Mouse (Mus musculus): ENCODE results near the gene Hkdc1.

Hkdc1 gene

DNA sequence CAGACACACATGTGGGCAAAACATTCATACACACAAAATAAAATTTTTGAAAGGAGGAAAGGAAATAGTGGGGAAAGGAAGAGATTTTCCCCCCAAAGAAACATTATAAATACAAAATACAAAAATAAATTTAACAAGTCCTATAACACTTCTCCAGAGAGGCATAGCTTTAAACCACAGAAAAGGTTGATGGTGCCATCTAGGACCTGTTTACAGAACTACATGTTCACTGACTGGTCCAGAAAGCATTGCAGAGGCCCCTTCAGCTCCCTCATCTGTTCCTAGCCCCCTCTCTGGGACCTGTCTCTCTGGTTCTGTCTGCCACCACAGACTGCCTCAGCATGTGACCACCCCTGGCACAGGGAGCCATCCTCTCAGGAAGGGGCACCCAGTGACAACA is 41.4 kb downstream of the Hkdc1 start:
- intact Hi-C loops (cut with DNase I) = no loop called here

DNA sequence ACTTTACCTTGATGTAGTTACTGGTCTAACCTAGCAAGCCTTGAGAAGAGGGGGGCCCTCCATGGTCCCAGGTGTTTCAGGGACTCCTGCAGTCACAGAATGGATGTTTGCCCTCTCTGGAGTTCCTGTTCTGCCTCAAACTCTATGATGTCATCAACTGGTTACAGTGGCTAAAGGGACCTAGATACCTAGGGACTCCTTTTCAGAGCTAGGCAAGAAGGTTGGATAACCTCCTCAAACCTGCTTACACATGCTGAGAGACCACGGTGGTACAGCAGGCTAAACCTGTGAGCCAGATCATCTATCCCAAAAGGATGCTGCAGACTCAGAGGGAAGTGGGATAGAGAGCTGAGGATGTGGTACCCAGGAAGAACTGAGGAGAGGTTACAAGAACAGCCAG is 42.5 kb downstream of the Hkdc1 start, which contains the start of gene Hk1:
Gene Hk1 (minus strand): TSS at position 101 of the 400 bp plus-strand sequence.
- intact Hi-C loops (cut with DNase I) = no loop called here

DNA sequence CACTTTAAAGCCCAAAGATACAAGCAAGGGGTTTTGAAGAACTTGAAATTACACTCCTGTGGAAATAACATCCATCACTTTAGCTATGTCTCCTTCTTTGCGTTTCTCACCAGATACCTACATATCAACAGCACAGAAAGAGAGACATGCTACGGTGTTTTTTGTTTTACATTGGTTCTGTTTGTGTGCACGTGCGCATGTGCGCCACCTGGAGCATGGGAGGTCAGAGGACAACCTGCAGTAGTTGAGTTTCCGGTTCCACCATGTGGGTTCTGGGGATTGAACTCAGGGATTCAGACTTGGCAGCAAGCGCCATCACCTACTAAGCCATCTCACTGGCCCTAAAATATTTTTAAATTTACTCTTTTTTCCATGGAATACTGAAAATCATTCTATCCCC is 63.5 kb downstream of the Hkdc1 start:
- intact Hi-C loops (cut with DNase I) = no loop called here

DNA sequence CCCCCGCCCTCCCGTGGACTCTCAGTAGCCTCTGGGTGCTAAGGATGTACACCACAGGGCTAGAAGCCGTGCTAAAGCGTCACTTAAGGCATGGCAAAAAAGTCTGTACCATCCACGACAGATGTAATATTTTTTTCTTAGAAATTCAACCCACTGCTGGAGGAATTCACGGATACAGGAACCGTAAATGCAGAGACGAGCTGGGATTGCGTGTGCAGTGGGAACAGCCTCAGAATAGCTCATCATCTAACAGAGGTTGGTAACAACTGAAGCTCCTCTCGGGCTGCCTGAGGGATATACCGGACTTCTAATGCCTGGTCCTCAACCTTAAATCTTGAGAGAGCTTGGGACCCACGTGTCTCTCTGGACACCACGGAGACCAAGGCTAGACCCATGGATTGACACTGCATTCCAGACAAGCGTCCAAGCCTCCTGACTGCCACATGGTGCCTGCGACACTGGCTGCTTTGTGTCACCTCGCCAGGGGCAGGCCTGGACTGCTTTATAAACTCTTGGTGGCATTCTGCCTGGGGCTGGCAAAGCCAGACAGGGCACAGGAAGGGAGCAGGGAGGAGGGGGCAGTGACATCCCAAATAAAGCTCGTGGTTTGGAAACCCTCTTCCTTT is 66.1 kb downstream of the Hkdc1 start:
- intact Hi-C loops (cut with DNase I) = no loop called here

DNA sequence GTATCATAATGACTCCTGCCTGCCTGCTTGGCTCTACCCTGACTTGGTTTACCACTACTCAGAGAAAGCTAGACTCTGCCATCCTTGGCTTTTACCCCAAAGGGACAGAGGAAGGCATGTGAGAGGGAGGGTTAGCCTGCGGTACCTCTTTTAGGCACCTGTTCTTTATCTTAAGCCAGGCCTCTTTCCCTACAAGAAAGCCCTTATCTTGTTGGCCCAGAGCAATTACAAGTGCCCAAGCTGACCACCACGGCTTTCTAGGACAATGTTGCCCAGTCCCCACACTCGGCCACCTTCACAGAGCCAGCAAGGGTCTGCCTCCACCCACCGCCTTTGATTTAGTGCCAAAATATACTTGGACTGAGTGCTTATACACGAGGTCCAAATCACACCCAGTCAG is 77.1 kb downstream of the Hkdc1 start:
- intact Hi-C loops (cut with DNase I) = no loop called here

DNA sequence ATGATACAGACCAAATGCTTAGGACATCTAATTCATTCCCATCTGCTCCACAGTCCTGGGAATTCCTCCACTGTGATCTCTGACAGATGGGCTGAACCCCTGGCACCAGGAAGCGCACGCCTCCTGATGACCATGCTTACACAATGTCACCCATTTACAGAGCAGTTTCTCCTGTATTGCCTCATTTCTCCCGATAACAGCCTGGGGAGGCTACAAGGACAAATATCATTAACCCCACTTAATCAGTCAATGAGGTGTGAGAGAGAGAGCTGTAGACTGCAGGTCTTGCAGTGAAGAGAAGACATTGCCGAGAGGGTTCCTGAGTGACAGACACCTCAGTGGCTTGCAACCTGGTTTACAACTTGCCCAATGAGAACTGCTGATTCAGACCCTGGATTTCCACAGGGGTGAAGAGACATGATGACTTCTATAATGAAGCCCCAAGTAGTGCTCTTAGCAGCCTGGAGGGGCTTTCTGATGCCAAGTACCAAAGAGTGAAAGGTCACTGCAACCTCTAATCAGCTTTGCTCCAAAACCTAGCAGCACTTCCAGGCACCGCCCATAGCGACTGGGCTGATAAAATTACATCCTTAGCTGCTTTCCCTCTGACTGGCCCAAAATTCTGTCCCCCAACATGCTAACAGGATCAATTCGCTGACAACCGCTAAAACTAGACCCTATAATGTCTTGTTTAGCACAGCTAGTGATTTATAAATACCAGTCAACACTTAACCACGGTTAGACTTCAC is 78.1 kb downstream of the Hkdc1 start:
- intact Hi-C loops (cut with DNase I) = no loop called here

DNA sequence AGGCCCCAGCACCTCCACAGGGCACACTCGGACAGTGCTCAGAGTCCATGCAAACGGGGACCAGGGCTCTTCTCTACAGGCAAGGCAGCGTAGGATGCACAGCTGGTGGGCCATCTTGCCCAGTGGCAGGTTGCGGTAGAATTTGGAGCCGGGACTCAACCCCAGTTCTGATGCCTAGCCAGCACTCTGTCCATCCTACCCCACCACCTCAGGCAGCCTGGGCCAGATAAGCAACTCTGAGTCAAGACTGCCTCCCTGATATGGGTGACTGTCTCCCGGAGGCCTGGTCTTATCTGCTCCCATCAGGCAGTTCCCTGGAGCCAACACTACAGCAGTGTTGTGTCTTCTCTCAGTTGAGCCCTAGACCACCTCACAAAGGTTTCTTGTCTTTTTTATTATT is 79.8 kb downstream of the Hkdc1 start:
- intact Hi-C loops (cut with DNase I) = no loop called here

DNA sequence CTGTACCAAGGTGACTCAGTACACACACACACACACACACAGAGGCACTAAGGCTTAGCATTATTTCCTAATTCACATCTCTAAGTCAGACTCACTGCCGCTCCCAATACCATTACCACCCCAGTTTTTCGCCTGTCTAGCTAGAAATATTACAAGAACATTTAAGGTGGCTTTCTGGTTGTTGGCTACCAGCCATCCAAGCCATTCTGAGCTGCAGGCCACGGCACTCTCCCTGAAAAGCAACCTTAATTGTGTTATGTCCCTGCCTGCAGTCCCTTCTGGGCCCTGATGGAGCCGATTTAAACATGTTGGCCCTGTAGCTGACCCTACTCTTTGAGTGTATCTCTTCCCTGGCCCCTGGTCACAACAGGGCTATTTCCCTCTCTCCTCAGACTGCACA is 80.3 kb downstream of the Hkdc1 start:
- intact Hi-C loops (cut with DNase I) = no loop called here

DNA sequence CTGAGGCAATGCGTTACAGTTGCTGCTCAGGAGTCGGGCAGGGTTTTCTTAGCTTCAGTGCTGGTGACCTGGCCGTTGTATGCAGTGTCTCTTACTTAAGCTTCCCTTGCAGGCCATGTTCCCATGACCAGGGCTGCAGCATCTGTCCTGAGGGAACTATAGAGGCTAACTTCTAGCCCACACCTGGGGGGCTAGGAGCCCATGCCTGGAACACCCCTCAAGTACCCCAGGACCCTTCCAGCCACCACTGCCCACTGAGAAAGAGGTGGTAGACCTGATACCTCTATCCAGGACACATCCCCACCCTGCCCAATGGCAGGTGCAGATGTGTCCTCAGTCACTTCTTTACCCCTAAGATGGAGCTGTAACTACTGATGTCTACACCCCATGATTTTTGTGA is 81.3 kb downstream of the Hkdc1 start:
- intact Hi-C loops (cut with DNase I) = no loop called here

DNA sequence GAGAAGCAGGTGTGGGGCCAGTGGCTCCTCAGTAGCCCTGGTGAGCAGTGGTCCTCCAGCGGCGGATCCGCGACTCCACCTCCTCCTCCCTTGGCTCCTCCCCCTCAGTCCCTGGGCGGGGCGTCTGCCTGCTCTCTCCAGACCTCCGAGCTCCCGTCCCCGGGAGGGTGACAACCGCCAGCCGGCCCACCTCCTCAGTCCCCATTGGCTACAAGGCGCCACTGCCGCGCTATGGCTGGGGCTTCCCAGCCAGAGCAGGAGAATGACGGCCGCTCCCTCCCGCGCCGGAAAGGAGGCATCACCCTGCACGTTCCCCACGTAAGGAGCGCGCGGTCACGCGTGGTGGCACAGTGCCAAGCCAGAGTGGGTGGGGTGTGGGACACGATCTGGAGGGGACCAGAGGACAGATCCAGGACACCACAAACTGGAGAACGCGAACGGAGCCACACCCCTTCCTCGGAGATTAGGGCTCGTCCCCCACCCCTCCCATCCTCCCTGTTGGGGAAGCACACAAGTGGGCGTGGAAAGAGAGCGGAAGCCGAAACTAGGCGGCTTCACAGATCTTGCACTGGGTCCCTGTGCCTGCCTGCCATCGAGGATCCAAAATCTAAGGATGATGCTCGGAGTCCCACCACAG is 82.1 kb downstream of the Hkdc1 start:
- intact Hi-C loops (cut with DNase I) = no loop called here

DNA sequence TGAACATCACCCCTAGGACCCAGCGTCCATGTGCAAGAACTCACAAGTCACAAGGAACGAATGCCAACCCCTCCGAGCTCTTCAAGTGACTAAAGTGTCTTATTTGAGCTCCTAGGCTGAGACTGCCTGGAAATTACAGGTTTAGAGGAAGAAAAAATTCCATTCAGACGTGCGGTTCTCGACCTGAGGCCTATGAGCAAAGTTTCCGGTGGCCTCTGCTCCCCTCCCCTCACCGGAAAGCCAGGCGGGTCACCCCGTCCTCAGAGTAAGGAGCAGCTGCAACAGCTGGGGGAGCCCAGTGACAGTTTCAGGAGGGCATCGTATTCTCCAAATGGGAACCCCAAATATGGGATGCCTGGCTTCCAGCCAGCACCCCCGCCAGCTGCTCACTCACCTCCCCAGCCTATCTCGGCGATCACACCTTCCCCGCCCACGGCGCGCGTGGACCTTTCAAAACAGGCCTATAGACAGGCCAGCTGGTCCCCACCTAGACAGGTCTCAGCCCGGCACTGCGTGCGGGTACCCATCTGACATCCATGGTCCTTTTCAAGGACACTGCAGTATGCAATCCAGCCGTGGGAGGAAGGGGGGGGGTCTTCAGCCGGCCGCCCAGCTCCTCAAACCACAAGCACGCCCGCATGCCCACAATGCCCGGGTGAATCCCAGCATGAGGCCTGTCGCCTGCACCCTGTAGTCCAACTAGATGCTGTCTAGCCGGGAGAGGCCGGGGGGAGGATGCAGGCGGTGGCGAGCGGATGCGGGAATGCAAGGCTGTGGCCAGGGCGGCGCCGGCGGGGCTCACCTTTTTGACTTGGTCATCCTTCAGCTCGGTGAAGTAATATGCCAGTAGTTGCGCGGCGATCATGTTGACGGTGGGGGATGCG is 82.8 kb downstream of the Hkdc1 start:
- intact Hi-C loops (cut with DNase I) = no loop called here

DNA sequence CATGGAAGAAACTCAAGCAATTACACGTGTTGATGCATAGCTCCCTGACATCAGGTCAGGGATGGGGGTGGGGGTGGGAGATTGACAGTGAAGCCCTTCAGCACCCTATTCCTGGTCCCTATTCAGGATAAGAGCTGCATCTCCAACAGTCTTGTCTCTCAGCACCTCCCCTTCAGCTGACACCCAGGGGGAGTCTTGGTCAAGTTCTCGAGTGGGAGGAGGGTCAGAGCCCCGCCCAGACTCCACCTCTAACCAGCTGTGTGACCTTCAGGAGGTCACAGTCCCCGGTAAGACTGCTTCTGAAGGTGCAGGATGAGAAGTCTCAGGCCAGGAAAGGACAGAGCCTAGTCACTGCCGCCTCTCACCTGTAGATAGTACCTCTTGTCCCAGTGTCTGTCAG is 83.7 kb downstream of the Hkdc1 start:
- intact Hi-C loops (cut with DNase I) = no loop called here

DNA sequence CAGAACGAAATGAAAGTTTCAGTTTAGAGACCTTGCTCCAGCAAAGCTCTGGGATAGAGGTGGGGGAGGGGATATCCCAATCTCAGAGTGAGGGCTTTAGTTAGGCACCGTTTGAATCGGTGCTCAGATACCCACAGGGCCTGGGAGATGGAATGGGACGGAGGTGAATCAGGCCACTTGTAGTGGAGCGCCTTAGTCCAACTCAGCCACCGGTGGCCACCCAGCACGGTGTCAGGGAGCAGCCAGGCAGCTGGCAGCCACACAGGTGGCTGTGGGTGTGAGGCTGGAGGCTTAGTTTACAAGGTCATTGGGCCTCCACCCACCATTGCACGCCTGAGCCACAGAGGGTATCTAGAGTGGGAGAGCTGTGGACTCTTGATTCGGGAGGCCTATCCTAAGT is 84.1 kb downstream of the Hkdc1 start:
- intact Hi-C loops (cut with DNase I) = no loop called here

DNA sequence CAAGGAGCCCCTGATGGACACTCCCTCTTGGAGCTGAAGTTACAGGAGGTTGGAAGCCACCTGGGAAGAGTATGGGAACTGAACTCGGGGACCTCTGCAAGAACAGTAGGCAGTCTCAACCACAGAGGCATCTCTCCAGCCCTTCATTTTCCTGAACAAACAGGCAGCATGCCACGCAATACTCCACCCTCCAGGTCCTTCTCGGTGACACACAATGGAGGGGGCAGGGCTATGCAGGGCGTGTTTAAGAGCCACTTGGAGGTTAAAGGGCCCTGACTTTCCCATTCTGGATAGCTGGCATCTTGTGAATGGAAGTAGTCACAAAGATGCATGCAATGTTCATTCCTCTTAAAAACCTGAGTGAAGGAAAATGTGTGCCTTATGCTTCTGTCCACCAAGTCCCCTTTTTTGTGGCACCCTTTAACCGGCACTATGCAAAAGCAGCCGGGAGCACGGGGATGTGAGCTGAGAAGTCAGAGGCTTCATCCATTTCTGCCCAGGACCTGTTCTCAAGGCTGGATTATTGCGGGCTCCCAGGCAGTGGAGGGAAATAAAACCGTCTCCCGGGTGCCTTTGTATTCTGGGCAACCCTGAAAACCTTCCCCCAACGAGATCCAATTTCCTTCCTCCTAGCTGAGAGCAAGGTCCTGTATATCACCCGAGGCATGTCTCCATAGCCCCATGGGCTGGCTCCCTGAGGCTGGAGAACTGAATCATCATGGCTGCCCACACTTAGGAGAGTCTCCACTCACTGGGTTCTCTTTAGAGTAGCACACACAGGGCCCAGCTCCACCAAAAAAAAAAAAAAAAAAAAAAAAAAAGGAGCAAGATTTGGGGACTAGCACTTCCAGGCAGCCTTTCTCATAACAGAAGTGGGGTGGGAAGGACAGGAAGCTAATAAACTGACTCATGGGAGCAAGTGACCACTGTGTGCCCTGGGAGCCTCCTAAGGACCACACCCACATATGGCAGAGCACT is 85.4 kb downstream of the Hkdc1 start:
- intact Hi-C loops (cut with DNase I) = no loop called here

DNA sequence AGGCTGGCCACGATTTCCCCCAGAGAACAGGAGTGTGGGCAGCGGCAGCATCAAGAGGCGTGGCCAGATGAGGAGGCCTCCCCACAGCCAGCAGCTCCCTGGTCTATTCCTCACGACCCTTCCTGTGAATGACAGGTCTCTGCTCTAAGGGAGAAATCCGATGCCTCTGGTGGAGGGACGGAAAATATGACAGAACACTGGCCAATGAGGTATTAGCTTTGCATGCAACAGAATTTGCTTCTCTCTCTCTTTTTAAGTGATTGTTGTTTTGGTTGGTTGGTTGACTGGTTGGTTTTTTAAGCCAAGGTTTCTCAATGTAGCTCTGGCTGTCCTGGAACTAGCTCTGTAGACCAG is 86.9 kb downstream of the Hkdc1 start:
- intact Hi-C loops (cut with DNase I) = no loop called here

DNA sequence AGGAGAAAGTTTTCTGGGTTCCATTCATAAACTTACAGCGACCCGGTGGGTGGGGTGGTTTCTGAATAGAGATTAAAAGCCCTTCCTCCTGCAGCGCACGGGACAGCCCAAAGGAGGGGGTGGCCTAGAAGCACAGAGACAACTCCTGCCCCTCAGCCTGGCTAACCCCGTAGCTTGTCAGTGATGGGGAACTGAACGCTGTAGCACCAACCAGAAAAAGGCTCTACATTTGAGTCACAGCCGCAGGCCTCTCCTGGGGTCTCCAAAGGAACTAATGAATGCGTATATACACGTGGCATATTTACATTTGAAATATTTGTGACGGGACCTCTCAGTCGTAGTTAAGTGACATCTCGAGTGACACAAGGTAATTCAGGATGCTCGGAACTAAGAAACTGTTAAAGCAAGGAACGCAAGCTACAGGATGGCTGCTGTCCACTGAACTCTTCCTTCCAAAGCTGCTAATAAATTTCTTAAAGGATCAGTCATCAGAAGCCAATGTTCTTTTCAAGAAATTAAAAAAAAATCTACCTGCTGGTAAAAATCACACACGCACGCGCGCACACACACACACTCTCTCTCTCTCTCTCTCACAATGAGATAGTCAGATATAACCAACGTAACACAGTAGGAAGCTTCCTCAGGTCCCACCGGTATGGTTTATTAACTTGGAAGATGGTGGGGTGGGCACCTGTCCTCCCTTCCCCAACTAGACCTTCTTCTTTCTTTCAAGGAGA is 87.4 kb downstream of the Hkdc1 start:
- intact Hi-C loops (cut with DNase I) = no loop called here

DNA sequence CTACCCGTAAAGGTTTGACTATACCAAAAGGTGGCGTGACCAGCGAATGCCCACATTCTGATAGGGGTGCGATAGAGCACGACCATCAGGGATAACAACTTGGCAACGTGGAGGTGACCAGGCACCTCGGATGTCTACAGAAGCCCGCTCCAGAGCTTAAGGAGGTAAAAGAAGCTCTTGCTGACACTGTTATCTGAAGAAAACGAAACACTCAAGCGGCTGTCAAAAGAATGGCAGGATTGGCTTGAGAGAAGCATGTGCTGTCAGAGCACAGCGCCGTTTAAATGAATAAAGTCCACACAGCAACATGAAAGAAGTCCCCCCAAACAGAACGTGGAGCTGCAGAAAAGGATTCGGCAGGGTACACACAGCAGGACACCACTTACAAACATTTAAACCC is 89.0 kb downstream of the Hkdc1 start:
- intact Hi-C loops (cut with DNase I) = no loop called here

Measured in adrenal gland (tissue).